Mouse (Mus musculus) layer of hippocampus, postnatal 10 days (tissue): ENCODE results near the gene Zfp715. TPM values are rescaled to one million over a fixed set of nuclear protein-coding genes. Genes with fewer than 3 reads are reported as not detected.
"Not testable (repeated sequence)": the region's sequence is repeated elsewhere in the genome, so short reads cannot be mapped to it uniquely, and the experiment has no call there.

Source experiments
- DNase-seq, 2 experiments: peaks; one replicate each; pipeline ENCODE4 v3.0.0; 2021; ENCODE audit warnings: low spot score in 2 of 2
- long read RNA-seq: library from polyadenylated mRNA; stranded (forward); transcript quantifications from one replicate; pipeline ENCODE4 v2.0.0, GENCODE M21; 2023
- total RNA-seq, 2 experiments: library from RNA; stranded (reverse); gene quantifications; 2 replicates each; pipeline ENCODE4 v1.2.3; 2021

Zfp715 gene
- 10 to 100 TPM; 22.9 to 23.9 TPM for total RNA-seq
- long read RNA-seq, full-length matches to known transcripts, result 7 of 13 reads
- long read RNA-seq, partial matches to known transcripts, result 0 of 13 reads
- long read RNA-seq, other reads (novel, unspliced or antisense), result 6 of 13 reads

DNA sequence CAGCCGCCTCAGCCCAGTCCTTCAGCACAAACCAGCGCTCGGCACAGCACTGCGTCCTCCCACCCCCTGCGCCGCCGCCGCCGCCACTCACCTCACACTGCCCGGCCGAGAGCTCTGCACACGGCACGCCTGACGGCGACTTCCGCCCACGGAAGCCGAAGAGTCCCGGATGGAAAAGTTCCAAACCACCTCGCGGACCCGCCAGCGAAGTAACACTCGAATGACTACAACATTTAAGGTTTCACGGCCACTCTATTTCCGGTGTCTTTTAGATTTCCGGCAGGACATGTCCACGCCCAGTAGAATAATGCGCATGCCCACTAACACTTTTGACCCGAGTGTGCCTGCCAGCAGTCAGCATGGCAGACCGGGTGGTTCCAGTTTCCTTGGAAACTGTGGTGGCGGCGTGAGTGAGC is at the start of gene Zfp715:
TSS of gene Zfp715 (minus strand) at position 282 of the 416 bp plus-strand sequence.
- peak; percentile 88 to 89 for DNase-seq

DNA sequence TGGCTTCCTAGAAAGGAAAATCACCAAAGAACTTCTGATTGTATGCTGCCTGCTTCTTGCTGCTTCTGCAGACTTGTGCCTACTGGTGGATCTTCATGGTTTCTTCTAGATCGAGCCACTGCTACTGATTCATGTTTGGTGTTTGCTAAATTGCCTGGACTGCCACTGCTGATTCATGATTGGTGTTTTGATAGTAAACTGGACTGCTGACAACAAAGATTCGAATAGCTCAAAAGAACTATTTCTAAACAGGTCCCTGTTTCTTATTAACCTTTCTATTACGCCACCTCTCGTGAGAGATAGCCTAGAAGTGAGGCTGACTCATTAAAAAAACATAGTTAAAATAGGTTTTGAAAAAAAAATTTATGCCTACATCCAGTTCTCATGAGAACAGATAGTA is 48.9 kb upstream of the Zfp715 start:
- no peak for DNase-seq

DNA sequence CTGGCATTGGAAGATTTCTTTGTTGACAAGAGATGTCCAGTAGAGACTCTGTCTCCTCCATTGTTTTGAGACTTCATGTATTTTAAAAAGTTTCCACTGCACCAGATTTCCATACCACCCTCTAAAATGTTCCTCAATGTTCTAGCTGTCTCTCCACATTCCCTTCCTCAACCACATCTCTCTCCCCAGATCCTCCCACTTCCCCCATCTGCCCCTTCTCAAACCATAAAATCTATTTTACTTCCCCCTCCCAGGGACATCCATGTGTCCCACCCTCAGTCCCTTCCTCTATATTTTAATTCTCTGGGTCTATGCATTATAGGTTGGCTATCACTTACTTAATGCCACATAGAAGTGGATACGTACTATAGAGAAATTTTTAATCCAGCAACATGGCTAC is 48.3 kb upstream of the Zfp715 start:
- DNase-seq, result no peak

DNA sequence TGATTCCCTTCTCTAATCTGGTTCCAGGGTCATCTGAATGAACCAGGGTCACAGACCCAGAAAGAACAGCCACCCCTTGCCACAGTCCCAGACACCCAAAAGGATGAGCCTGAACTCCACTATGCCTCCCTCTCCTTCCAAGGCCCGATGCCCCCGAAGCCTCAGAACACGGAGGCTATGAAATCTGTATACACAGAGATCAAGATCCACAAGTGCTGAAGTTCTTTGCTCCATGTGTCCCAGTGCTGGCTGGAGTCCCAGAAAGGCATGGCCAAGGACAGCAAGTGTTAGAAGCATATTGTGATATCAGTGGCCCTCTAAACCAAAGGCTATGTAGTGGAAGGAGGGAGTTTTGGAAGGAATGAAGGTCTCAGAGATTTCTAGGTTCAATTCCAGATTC is 45.5 kb upstream of the Zfp715 start:
- DNase-seq, result no peak

DNA sequence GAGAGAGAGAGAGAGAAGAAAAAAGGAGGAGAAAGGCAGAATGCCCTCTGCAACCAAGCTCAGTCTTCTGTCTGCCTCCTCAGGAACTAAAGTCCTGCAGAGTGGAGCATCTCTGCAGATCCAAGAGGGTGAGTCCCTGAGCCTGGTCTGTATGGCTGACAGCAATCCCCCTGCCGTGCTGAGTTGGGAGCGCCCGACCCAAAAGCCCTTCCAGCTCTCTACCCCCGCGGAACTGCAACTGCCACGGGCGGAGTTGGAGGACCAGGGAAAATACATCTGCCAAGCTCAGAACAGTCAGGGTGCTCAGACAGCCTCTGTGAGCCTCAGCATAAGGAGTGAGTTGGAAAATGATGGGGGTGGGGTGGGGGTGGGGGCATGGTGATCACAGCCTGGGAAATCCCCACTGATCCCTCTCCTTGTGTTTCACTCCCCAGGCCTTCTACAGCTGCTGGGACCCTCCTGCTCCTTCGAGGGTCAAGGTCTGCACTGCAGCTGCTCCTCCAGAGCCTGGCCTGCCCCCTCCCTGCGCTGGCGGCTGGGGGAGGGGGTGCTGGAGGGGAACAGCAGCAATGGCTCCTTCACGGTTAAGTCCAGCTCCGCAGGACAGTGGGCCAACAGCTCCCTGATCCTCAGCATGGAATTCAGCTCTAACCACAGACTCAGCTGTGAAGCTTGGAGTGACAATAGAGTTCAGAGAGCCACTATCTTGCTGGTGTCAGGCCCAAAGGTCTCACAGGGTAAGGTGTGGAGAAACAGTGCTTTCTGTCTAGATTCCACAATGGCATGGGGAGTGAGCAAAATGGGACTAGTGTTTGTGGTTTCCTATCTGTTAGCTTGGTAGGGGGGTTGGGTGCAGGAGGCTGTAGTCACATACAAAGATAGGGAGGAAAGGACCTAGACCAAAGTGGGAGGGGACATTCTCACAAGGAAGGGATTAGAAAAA is 42.1 kb upstream of the Zfp715 start:
- peak; percentile 23 to 29 for DNase-seq

DNA sequence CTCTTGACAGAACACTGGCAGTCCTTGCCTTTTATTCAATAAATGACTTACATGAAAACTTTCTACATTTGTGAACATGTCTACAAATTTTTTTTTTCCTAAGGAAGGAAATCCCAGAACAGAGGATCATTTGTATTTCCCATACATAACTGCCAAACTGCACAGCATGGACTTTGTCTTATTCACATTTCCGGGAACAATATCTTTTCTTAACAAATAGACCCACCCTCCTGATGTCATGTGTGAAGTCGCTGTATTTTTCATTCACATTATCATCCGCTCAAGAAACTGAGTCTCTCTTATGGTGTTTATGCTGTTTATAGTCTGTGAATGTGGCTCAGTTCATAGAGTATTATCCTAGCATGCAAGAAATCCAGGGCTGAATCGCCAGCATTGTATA is 40.7 kb upstream of the Zfp715 start:
- DNase-seq, result no peak

DNA sequence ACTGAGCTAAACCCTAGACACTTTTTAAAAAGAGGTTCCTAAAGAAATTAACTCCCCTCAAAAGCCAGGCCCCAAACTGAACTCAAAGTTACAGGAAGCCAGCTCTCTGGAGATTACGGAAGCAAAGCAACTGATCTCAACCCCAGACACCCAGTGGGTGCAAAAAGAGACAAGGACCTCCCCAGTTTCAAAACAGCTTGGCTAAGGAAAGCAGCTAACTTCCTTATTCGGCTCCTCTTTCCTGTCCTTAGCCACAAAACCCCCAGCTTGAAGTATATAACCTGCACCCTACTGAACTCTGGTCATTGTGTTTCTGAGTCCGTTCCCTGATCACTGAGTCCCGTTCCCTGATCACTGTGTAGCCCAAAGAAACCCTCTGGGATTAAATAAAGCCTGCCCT is 40.0 kb upstream of the Zfp715 start:
- no peak for DNase-seq

DNA sequence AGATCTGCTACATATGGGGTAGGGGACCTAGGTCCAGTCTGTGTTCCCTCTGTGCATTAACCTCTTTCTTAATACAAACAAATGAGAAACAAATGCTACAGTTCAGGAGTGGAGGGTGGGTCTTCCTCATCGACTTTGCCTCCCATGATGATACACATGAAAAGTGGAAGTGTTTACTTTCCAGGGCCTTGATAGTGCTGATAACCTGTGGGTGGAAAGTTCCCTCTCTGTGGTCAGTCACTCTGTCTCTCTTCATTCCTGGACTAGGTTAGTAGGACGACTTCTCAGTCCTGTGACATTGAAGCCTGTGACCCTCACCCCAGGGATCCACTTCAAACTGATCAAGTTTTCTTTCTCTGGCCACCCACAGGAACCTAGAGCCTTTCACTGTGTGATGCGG is 38.1 kb upstream of the Zfp715 start, which contains the start of gene Siglecf:
TSS of gene Siglecf (plus strand) at position 188 of the 400 bp plus-strand sequence.
- no peak for DNase-seq

DNA sequence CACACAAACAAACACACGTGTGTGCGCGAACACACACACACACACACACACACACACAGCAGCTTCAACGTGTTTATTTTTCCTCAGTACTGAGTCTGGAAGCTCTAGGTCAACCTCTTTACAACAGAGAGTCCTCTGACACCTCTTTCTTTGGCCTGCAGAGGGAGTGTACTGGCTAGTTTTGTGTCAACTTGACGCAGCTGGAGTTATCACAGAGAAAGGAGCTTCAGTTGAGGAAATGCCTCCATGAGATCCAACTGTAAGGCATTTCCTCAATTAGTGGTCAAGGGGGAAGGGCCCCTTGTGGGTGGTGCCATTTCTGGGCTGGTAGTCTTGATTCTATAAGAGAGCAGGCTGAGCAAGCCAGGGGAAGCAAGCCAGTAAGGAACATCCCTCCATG is 36.5 kb upstream of the Zfp715 start:
- DNase-seq, result not testable (repeated sequence)

DNA sequence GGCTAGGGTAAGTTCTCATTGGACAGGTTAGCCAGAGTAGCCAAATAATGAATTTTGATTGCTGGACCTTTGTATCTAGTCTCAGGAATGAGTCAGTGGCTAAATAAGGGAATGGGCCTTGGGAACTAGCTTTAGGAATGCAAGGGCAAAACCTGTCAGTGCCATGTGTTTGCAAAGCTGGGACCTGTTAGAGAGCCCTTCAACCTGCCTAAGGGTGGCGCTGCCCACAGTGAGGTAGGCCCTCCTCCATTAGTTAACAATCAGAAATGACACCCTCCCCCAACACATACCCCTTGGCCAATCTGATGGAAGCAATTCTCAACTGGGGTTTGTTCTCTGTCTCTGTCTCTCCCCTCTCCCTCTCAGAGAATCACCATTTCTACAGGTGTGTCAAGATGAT is 33.5 kb upstream of the Zfp715 start:
- DNase-seq, result no peak

DNA sequence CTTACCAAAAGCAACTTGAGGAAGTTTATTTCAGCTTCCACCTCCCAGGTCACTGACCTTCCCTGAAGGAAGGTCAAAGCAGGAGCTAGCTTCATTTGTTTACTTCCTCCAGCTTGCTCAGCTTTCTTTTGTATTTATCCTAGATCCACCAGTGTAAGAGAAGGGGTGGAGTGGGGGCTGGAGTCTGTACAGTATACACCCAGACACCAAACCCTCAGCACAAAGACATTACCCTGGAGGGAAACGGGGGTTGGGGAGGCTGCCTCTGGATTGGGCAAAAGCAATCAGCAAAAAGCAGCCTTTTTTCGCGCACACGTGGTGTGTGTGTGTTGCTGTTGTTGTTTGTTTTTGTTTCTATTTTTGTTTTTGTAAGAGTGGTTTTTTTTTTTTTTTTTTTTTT is 33.1 kb upstream of the Zfp715 start:
- no peak for DNase-seq

DNA sequence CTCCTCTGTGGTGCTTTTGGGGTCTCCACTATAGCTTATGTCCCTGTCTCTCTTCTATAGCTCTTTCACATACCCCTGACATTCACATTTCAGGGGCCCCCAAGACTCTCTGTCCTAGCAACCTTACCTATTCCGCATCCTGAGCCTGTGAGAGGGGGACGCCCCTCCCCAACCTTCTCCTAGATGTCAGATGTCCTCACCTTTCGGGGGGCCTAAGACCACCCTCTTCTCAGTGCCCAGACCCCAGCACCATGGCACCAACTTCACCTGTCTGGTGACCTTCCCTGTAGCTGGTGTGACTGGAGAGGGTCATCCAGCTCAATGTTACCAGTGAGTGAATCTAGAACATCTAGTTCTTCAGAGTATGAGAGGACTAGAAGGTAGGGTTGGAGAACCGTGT is 31.4 kb upstream of the Zfp715 start:
- no peak for DNase-seq

DNA sequence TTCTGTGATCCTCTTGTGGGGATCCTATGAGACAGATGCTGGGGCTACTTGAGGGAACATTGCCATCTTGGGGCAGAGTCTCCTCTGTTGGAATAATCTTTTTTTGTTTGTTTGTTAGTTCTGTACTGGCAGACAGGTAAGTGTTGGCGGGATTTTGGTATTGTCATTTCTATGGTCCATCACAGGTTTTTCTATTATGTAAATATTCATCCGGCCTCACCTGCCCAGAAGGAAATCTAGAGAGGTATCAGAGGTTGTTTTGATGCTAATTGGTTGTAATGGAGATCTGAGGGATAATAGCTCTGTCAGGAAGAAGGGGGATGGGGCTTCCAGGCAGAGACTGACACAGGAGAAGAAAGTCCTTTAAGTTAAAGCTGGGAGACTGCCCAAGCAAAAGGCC is 30.9 kb upstream of the Zfp715 start:
- DNase-seq, result no peak

DNA sequence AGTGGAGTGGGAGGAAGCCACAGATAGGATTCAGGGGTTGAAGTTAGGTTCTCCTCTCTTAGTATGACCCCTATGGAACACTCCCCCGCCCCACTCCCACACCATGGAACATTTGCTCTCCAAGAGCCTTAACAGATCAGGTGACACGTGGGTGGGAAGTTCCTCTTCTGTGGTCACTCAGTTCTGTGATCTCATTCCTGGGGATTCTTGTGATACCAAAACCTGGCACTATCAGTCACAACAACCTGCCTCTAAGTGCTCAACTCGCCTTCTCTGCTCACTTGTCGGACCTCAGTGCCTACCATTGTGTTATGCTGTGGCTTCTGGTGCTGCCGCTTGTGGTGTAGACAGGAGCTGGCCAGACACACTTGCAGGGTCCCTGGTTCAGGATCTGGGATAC is 30.1 kb upstream of the Zfp715 start:
- DNase-seq, result no peak

DNA sequence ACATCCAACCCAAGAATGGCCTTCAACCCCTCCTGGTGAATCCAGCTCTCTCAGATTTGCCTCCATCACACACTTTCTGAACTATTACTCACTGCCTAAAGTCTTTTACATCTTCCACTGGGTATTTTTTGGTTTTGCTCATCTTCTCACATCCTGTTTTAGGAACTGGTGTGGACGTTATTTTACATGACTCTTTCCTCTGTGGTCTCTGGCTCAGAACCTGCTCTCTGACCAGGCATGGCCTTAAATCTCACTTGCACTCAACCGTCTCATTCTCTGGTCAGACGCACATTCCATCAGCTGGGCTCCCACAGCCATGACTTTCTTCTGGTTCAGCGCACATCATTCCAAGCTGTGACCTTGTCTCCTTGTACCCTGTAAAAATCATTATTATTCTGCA is 27.7 kb upstream of the Zfp715 start:
- DNase-seq, result no peak

DNA sequence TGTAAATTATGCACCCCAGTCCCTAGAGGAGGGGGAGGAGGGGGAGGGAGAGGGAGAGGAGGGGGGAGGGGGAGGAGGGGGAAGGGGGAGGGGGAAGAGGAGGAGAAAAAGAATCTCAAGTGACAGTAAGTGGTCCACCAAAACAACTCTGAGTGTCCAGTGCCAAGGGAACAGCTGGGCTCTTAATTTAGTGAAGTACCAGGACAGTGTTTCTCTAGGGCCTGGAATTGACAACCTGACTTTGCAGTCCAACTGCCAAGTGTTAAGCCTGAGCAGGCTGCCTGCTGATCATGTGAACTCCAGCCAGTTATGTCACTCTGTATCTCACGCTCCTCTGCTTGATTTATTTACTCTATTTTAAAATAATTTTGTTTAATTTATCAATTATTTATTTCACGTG is 20.8 kb upstream of the Zfp715 start:
- no peak for DNase-seq

DNA sequence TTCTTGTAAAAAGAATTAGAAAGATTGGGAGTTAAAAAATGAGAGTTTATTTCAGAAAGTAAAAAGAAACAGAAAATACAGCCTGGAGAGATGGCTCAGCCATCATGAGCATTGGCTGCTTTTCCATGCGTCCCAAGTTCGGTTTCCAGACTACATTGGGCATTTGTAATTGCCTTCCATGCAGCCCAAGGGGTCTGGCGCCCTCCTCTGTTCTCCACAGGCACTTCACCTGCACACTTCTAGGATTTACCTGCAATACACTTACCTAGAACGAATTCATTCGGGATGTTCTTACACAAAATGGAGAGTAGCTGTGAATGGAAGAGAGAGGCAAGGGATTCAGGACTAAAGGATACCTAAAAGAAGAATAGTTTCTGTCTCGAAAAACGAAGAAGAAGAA is 20.1 kb upstream of the Zfp715 start:
- peak; percentile 21 to 35 for DNase-seq

DNA sequence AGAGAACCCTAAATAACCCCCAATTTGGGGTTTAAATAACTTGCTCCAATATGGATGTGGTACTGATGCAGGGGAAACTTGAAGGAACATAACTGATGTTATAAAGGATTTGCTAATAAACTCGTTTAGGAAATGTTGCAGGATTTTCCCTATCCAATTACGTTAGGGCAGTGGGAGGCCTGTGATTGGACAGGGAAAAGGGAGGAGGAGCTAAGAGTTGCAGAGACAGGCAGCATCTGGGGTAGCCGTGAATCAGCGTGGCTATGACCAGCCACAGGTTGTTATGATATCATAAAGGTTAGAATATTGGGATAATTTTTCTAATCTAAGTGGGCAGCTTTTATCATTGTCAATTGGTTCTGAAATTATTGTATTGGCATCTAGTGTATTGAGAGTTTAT is 15.0 kb upstream of the Zfp715 start:
- DNase-seq, result no peak

DNA sequence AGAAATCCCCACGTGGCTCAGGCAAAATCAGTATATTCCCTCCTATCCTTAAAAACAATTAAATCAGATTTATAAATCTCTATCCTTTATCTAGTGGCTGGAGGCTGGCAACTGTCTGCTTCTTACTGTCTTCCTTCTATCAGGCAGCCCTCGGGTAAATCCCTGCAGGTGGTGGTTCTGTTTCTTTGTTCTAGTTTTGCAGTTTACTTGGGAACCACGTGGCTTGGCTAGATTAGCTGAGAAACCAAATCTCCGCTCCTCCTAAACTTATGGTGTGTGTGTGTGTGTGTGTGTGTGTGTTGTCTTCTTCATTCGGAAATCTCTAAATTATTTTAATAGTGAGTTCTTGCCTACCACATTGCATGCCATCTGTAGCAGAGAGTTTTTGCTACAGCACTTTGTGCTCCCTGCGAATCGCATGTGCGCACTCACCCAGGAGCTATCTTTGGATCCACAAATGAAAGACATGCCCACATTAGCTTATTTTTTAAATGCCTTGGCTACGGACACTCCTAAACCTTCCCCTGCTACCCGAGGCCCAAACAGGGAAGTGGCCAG is 13.2 kb upstream of the Zfp715 start:
- no peak for DNase-seq

DNA sequence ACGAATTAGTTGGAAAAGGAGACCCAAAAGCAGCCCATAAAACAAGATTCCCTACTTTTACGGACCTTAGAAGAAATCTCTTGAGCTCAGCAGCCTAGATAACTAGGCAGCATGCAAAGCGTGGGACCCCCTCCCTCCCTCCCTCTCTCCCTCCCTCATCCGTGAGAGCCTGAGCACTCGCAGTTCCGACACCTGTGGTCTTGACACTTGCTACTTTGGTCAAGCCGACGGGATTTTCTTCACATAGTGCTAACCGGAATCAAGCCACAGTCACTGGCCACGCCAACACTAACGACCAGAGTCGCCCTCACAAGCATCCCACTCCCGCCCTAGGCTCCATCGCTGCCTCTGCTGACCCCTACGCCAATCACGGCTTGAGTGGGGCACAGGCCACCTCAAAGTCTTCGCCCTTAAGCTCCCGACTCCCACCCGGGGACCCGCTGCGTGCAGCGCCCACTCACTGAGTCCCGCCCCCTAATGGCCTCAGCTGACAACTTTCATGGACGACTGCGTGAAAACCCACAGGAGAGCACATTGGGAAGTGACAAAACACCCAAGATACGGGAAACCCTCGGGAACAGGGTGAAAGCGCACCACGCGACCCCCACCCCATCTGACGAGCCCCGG is 595 bp downstream of the Zfp715 start:
- no peak for DNase-seq

DNA sequence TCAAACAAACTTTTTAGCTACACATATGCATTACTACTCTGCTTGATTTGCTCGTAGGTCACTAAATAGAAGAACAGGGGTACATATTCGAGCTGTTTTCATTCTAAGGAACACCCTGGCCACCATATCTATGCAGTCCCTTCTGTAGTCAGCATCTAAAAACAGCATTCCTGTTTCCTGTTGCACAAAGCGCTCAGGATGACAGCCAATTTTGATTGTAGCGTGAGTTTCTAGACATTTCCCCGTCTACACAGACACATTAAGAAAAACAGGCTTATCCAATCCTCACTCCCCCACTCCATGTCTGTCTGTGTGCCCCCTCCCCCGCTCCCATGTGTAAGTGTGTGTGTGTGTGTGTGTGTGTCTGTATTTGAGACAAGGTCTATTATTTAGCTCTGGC is 1.5 kb downstream of the Zfp715 start:
- no peak for DNase-seq

DNA sequence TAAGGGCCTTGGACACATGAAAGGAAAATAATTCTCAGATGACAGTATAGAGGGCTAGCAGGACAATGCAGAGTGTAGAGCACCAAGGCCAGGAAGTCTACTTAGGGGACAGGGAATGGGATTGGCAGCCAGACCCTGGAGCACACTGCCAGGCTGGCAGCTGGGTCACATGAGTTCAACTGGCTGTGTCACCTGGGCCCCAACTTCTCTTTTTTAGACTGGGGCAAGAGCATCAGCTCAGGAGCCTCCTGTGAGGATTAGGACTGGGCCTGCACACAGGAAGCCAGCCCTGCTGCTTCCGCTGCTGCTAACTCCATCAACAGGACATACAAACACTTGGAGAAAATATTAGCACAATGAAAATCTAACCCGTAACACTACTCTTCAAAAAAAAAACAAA is 4.0 kb downstream of the Zfp715 start:
- DNase-seq, result no peak
